Mouse (Mus musculus) liver, postnatal 0 days (tissue): ENCODE measurements around the gene Mbnl2. TPM values are rescaled to one million over a fixed set of nuclear protein-coding genes. Genes with fewer than 3 reads are reported as not detected.

Source experiments
- ATAC-seq: fragments of 200-750 bp; cut with Nextera tagmentation; 2 replicates; pipeline ENCODE4 v1.8.0; 2017; ENCODE audit warnings: mild to moderate bottlenecking, moderate library complexity
- DNase-seq: peaks from one replicate; pipeline ENCODE4 v3.0.0-alpha.2; 2016
- H3K27ac ChIP-seq: fragments of 300-500 bp; sonication (generic); 2 replicates; pipeline ENCODE4 v1.5.1; 2014; ENCODE audit warnings: antibody characterized with exemption, moderate library complexity, mild to moderate bottlenecking, low read depth
- H3K27me3 ChIP-seq: fragments of 300-500 bp; sonication (generic); 2 replicates; pipeline ENCODE4 v1.6.1; 2014; ENCODE audit warnings: low read length, control low read depth, mixed read lengths; ENCODE audit not compliant: insufficient read depth
- H3K36me3 ChIP-seq: fragments of 300-500 bp; sonication (generic); replicated peaks from 2 replicates; pipeline ENCODE4 v1.6.1; 2014; ENCODE audit warnings: mild to moderate bottlenecking, control low read depth, low read length, moderate library complexity, mixed read lengths; ENCODE audit not compliant: insufficient read depth
- H3K4me1 ChIP-seq: fragments of 300-500 bp; sonication (generic); 2 replicates; pipeline ENCODE4 v1.6.1; 2014; ENCODE audit warnings: antibody characterized with exemption, mild to moderate bottlenecking, control low read depth; ENCODE audit not compliant: insufficient read depth
- H3K4me2 ChIP-seq: fragments of 300-500 bp; sonication (generic); 2 replicates; pipeline ENCODE4 v1.6.1; 2014; ENCODE audit warnings: low read depth, mild to moderate bottlenecking, low read length, moderate library complexity, mixed read lengths
- H3K4me3 ChIP-seq: fragments of 300-500 bp; sonication (generic); 2 replicates; pipeline ENCODE4 v1.5.1; 2014; ENCODE audit warnings: low read depth, low read length
- H3K9ac ChIP-seq: fragments of 300-500 bp; sonication (generic); replicated peaks from 2 replicates; pipeline ENCODE4 v1.6.1; 2014; ENCODE audit warnings: mild to moderate bottlenecking, moderate library complexity
- H3K9me3 ChIP-seq: fragments of 300-500 bp; sonication (generic); 2 replicates; pipeline ENCODE4 v1.6.1; 2016; ENCODE audit warnings: mild to moderate bottlenecking, control low read depth, low read length, mixed read lengths
- CTCF ChIP-seq: sonication (generic); IDR thresholded peaks from 2 replicates; pipeline ENCODE4 v1.5.1; 2016; ENCODE audit warnings: antibody characterized with exemption, low read depth
- EP300 ChIP-seq: IDR thresholded peaks from 2 replicates; pipeline ENCODE4 v1.6.1; 2016; ENCODE audit warnings: antibody characterized with exemption, low read depth, mild to moderate bottlenecking
- WGBS: fragments of 180-500 bp; shearing (Covaris S2); extraction: QIAGEN DNeasy Blood & Tissue Kit; methylation state at CpG from one replicate; pipeline ENCODE4 v1.1.7; 2014; ENCODE audit not compliant: insufficient replicate concordance; 5-methylcytosine and 5-hydroxymethylcytosine counted together
- polyA plus RNA-seq: library from polyadenylated mRNA; unstranded; fragments of >200 nt; fragmentation: Nextera tagmentation; extraction: Ambion mirVana; gene quantifications from 2 replicates; pipeline ENCODE4 v1.2.1, GENCODE M21; 2015

The Mbnl2 gene
- polyA plus RNA-seq, 1 experiment from 2014 or later = 16.9 TPM

DNA sequence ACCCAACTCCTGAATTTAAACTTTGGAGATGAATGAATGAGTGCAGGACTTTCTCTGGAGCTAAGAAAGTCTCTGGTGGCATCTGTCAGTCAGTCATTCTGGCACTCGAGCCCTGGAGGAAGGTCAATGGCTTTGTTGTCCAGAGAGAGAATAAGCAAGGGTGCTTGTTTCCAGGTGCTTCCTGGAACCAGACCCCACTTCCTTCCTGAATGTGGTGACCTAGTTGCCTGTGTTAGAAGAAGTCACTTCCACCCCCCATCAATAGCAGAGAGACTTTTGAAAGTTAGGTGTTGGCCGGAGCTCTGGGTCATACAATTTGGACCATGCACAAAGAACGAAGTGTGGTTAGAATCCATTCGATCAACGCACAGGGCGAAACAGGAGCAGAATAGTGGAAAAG is 19.0 kb downstream of the Mbnl2 start:
- Histone ChIP-seq H3K4me1 (peaks cover 20% of the 10 kb centered on the region), H3K4me2 (no peak overlapping the region), H3K27me3 (no peaks in the 10 kb centered on the region), H3K4me3 (no peak overlapping the region), H3K9me3 (no peaks in the 10 kb centered on the region), H3K36me3 (no peaks in the 10 kb centered on the region; the same call in 1 of the 2 replicates), H3K27ac (0 out of 2 replicates have a peak overlapping the region, but pooled peaks have one; percentile 22), H3K9ac (no peak overlapping the region)
- 68% methylated on average over 6 of the region's 6 CpGs for WGBS
- TF ChIP-seq CTCF (no peak), EP300 (no peak)
- no peak for DNase-seq
- no peak for ATAC-seq

DNA sequence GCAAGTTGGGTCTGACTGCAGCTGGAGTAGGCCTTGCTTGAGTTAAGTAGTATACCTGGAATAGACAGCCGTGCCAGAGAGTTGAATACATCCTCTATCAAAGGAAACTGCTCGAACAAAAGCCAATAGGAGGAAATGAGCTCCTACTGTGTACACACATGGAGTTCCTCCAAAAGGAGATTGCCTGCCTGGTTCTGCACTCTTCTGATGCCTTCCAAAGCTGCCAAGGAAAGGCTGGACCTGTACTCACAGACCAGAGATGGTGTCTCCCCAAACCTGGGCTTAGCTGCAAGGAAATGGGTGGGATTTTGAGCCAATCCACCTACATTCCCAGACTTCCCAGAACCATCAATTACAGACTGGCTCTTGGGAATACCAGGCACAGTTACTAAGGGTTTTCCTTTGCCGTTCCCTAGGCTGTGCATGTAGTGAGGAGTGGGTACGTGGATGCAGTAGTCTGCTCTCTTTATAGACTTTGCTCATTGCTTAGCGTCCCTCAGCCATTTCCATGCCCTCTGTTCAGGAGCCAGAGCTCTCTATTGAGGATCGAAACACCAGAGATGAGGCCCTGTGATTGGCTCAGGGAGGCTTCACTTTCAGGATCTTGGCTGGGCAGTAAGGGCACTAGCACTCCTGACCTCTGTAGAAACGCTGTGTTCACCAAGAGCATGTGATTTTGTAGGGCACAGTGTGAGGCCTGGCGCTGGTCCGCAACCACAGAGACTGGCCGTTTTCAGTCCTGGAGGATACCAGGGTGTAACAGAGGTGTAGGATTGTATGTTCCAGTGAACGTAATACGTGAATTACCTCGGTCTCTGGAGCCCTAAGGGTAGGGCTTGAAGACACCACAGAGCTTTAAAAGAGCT is 20.1 kb downstream of the Mbnl2 start:
- no peak for DNase-seq
- Histone ChIP-seq H3K36me3 (no peaks in the 10 kb centered on the region; the same call in 1 of the 2 replicates), H3K27me3 (no peaks in the 10 kb centered on the region), H3K4me1 (peaks cover 20% of the 10 kb centered on the region), H3K9ac (no peak overlapping the region), H3K9me3 (no peaks in the 10 kb centered on the region), H3K27ac (no peak overlapping the region), H3K4me2 (no peak overlapping the region), H3K4me3 (no peak overlapping the region)
- 81% methylated on average over 13 of the region's 13 CpGs for WGBS
- TF ChIP-seq CTCF (no peak), EP300 (no peak)
- ATAC-seq = no peak

DNA sequence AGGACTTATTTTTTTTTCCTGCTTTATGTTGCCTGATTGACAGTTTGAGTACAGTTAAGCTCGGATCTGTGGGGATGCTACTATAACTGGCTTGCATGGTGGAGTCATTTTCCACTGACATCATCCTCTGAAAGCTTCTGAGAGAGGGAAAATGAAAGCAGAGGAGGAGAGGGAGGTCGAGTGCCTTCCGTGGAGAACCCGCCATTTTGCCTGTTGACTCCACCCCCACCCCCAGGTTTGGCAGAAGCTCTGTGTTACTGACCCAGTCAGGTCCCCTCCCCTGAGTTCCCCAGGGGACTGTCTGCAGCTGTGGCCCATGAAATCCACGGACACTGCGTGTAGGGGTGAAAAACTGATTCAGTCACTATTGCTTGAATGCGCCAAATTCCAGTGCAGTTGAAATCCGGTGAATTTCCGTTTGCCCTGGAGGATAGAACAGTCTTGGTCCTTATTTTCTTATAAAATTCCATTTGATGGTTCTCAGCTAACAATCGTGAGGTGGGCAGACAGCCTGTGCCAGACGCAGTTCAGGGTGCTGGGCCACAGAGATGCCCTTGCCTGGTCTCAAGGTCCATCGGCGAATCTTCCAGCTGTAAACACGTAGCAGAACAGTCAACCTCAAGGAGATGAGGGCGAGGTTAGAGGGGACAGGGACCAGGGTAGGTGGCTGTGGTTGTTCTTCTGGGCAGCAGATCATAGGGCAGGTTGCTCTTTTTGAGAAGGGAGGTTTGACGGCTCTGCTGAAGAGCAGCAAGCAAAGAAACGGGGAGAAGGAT is 20.9 kb downstream of the Mbnl2 start:
- H3K9ac ChIP-seq = no peak overlapping the region
- peak overlapping the region; percentile 20; the same call in 1 of the 2 replicates for H3K27ac ChIP-seq
- H3K4me2 ChIP-seq = 0 out of 2 replicates have a peak overlapping the region, but pooled peaks have one; percentile 26
- no peak for TF ChIP-seq CTCF
- no peak for TF ChIP-seq EP300
- peaks cover 20% of the 10 kb centered on the region for H3K4me1 ChIP-seq
- H3K27me3 ChIP-seq = no peaks in the 10 kb centered on the region
- no peaks in the 10 kb centered on the region for H3K9me3 ChIP-seq
- no peak overlapping the region for H3K4me3 ChIP-seq
- ATAC-seq = no peak
- DNase-seq = no peak
- 72% methylated on average over 17 of the region's 17 CpGs for WGBS
- H3K36me3 ChIP-seq = no peaks in the 10 kb centered on the region; the same call in 1 of the 2 replicates

DNA sequence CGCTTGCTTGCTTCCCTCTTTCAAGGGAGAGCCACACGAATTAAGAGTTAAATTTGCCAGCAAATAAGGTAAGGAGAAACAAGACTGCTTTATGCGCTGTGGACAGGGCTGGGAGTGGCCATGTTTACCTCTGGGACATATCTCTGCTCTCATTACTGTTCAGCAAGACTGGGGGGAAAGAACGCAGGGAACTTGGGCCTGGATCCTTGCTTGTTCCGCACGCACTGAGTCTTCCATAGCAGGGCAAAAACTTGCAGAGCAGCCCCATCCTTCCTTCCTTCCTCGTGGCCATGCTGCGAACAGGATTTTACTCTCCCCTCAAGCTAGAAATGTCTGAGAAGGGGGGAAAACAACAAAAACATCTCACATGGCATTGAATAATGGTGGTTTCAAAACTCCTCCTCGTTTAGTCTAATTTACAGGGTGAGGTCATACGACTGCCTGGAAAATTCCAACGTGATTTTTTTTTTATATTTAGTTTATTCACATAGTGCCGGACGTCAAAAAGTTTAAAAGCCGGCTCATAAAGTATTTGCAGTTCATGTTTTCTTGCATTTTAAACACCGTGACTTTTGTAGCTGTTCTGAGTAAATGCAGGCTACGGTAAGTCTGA is 21.8 kb downstream of the Mbnl2 start:
- Histone ChIP-seq H3K27me3 (no peaks in the 10 kb centered on the region), H3K9me3 (no peaks in the 10 kb centered on the region), H3K9ac (no peak overlapping the region), H3K36me3 (no peaks in the 10 kb centered on the region; the same call in 1 of the 2 replicates), H3K4me2 (no peak overlapping the region), H3K4me1 (peaks cover 20% of the 10 kb centered on the region), H3K4me3 (no peak overlapping the region), H3K27ac (peak overlapping the region; percentile 20; the same call in 1 of the 2 replicates)
- ATAC-seq = no peak
- WGBS = 53% methylated on average over 16 of the region's 16 CpGs
- TF ChIP-seq EP300 = no peak
- TF ChIP-seq CTCF = no peak
- DNase-seq = no peak

DNA sequence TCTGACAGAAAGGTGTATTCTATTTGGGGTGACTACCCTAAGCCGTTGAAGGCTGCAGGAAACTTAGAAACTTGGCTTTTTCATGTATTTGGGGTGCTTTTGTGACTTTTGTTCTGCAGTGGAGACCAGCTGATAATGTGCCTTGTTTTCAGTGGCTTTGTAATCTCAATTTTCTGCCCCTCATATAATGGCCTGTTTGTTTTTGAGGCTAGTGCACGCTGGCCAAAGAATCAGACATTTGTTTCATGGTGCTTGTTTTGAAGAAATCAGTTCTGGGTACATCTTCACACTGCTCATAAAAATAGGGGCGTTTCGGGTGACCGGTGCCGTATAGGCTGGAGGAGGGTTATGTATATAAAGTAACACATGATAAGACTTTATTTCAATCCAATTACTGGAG is 22.4 kb downstream of the Mbnl2 start:
- H3K9ac ChIP-seq = no peak overlapping the region
- WGBS = 76% methylated on average over 6 of the region's 6 CpGs
- DNase-seq (no peak), ATAC-seq (no peak)
- H3K27ac ChIP-seq = no peak overlapping the region
- no peak overlapping the region for H3K4me2 ChIP-seq
- H3K36me3 ChIP-seq = no peaks in the 10 kb centered on the region; the same call in 1 of the 2 replicates
- H3K9me3 ChIP-seq = no peaks in the 10 kb centered on the region
- TF ChIP-seq EP300 (no peak), CTCF (no peak)
- H3K27me3 ChIP-seq = no peaks in the 10 kb centered on the region
- H3K4me3 ChIP-seq = no peak overlapping the region
- H3K4me1 ChIP-seq = peaks cover 21% of the 10 kb centered on the region
